Mouse (Mus musculus) lung, adult 10 weeks (tissue): ENCODE measurements around the gene Mei4. TPM values are rescaled to one million over a fixed set of nuclear protein-coding genes. Genes with fewer than 3 reads are reported as not detected.

Source experiments
- polyA plus RNA-seq: library from polyadenylated mRNA; stranded (reverse); fragments of 350-450 nt; fragmentation: Illumina TruSeq; extraction: RNeasy Lipid Tissue Mini Kit (QIAGEN cat#74804); gene quantifications from one replicate; pipeline ENCODE4 v1.2.3, GENCODE M21; 2014; ENCODE audit warnings: low read depth, low replicate concordance; ENCODE audit not compliant: insufficient read depth

Gene Mei4
- polyA plus RNA-seq = 0.12 TPM

GRCm38 (mm10) chr9:81863181-81863887 lies at the start of gene Mei4:
Gene Mei4, plus strand, starts transcription at chr9:81863670.

Other genes with a start within 250 kb of the Mei4 start
- gene Htr1b, start 229.8 kb upstream of the Mei4 start, polyA plus RNA-seq = 0.66 TPM